Mouse (Mus musculus) frontal cortex, adult 2 months (tissue): ENCODE results near the gene Rnf224. TPM values are rescaled to one million over a fixed set of nuclear protein-coding genes. Genes with fewer than 3 reads are reported as not detected.
"Not testable (repeated sequence)": the region's sequence is repeated elsewhere in the genome, so short reads cannot be mapped to it uniquely, and the experiment has no call there.

Experiments
- DNase-seq, 2 experiments: peaks; one replicate each; pipeline ENCODE4 v3.0.0; 2022; ENCODE audit warnings: low spot score in 1 of 2; ENCODE audit errors: extremely low spot score in 1 of 2
- polyA plus RNA-seq: library from polyadenylated mRNA; depleted of rRNA; stranded (reverse); fragments of >200 nt; gene quantifications from 2 replicates; pipeline ENCODE4 v1.2.3, GENCODE M21; 2012; rRNA removed

Gene Rnf224
- not detected in 2 replicates for polyA plus RNA-seq

GRCm38 (mm10) chr2:25236614-25237013 lies at the start of gene Rnf224:
TSS of gene Rnf224 (minus strand) at chr2:25236787.
- no peak for DNase-seq

- DNase-seq: no peak
Measured at GRCm38 (mm10) chr2:25286314-25286713, 49.7 kb upstream of the Rnf224 start.

DNA sequence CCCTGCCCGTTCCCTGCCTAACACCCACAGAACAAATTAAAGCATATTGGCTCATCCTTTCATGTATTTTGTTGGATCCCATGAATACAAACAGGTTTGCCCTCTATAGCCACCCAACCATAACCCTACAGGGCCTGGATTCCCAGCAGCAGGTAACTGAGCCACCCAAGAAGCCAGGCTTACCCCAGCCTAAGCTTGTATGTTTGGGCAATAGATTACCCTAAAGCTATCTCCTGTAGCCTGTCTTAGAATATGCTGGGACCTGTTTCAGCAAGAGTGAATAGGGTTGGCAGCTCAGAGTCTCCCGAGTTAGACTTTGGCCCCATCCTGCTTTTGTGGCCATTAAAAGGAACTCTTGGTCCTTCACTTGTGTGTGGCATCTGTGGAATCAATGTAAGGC lies 49.0 kb upstream of the Rnf224 start:
- no peak for DNase-seq

GRCm38 (mm10) chr2:25278928-25279882 lies 42.6 kb upstream of the Rnf224 start:
- peak in 1 of 2 experiments; percentile 90 for DNase-seq

DNA sequence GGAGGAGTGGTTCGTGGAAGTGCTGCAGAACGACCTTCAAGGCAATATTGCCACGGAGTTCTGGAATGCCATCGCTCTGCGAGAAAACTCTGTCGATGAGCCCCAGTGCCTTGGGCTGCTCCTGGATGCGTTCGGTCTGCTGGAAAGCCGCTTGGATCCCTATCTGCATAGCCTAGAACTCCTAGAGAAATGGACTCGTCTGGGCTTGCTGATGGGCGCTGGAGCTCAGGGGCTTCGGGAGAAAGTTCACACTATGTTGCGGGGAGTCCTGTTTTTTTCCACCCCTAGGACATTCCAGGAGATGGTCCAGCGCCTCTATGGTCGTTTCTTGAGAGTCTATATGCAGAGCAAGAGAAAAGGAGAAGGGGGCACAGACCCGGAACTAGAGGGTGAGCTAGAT lies 36.4 kb upstream of the Rnf224 start:
- no peak for DNase-seq

DNA sequence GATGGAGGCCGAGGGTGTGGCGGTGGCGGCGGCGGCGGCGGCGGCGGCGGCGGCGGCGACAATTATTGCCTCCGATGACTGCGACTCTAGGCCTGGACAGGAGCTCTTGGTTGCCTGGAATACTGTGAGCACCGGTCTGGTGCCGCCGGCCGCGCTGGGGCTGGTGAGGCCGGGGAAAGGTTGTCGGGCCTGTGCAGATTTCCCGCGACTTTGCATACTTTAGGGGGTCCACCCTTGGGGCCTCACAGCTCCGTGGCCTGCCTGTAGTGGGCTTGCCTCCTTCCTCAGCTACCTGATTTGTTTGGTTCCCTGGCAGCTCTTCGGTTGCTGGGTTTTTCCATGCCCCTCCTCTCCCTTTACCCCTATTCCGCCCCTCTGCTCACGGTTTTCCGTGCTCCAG lies 35.9 kb upstream of the Rnf224 start:
- DNase-seq: no peak

GRCm38 (mm10) chr2:25271827-25272511 lies 35.4 kb upstream of the Rnf224 start, which contains the start of the genes Ssna1 and Anapc2:
TSS of gene Ssna1 (minus strand) at chr2:25272438.
TSS of gene Anapc2 (plus strand) at chr2:25272478.
- peak; percentile 92 to 98 for DNase-seq

DNA sequence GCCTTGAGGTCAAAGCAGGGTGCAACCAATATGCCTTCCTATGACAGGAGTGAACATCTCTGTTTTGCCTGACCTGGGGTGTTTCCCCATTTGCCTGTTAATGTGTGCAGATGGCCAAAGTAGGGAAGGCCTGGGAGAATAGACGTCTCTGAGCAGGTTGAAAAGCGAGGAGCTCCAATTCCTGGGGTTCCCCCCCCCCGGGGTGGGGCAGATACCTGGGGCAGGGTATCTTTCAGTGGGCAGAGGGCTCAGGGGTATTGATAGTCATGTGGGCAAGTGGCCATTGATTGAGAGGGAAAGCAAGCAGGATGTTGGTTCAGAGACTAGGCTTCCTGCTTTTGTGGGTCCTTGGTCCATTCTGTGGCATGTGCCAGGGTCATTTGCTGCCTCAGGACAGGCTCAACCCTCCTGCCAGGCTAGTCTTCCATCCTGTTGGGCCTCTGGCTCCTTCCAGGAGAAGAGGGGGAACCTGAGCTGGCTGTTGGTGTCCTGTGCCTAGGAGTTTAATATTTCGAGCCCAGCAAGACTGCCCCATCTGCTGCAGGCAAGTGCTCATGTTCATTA lies 31.2 kb upstream of the Rnf224 start:
- DNase-seq: no peak

GRCm38 (mm10) chr2:25267241-25267640 lies 30.7 kb upstream of the Rnf224 start:
- no peak for DNase-seq

- no peak for DNase-seq
Measured at GRCm38 (mm10) chr2:25266720-25267119, 30.1 kb upstream of the Rnf224 start.

DNA sequence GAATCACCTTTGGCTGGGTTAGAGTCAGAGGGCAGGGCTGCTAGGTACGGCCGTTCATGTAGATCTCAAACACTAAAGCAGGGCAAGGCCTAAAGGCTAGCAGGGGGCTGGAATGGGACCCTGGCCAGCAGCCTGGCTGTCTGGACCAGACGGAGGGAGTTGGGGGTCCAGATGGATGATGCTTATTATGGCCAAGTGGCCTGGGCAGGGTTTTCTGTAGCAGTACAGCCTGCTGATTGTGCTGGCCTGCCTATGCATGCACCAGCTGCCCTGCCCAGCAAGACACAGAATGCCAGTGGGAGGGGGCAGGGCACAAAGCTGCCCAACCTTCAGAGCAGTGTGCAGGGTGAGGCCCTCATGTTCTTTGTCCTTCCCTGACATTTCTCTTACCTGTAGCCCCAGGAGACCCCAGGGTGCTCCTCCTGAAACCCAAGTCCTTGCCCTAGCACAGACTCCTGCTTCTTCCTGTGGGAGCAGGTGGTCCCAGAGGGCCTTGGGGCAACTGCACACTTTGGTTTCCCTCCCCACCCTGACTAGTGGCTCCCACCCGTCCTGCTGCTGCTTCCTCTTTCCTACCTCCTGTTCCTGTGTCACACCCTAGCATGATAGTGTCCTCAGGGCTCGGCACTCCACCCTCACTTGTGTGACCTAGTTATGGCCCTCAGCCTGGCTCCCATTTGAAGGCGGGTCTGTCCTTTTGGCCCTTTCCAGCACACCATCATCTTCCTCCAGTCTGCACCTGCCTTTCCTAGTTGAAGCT lies 29.5 kb upstream of the Rnf224 start:
- DNase-seq: no peak

DNA sequence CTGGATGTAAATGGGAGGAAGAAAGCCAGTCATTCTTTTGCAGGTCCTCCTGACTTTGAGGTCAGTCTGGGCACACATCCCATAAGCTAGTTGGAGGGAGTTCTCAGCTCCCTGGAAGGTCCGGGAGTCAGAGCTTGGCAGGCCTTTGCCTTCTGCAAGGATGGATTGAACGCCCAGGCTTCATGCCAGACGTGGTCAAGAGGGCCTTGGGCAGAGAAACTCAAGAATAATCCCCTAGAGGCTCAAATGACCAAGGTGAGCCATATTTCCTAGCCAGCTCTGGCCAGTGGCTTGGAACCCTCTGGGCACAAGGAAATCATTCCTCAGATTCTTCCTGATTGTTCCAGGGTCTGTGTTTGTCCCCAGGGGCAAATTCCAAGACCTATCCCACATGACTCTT lies 28.3 kb upstream of the Rnf224 start:
- no peak for DNase-seq

GRCm38 (mm10) chr2:25264286-25264660 lies 27.7 kb upstream of the Rnf224 start:
- no peak for DNase-seq

- no peak for DNase-seq
Measured at GRCm38 (mm10) chr2:25263623-25264285, 27.2 kb upstream of the Rnf224 start.

DNA sequence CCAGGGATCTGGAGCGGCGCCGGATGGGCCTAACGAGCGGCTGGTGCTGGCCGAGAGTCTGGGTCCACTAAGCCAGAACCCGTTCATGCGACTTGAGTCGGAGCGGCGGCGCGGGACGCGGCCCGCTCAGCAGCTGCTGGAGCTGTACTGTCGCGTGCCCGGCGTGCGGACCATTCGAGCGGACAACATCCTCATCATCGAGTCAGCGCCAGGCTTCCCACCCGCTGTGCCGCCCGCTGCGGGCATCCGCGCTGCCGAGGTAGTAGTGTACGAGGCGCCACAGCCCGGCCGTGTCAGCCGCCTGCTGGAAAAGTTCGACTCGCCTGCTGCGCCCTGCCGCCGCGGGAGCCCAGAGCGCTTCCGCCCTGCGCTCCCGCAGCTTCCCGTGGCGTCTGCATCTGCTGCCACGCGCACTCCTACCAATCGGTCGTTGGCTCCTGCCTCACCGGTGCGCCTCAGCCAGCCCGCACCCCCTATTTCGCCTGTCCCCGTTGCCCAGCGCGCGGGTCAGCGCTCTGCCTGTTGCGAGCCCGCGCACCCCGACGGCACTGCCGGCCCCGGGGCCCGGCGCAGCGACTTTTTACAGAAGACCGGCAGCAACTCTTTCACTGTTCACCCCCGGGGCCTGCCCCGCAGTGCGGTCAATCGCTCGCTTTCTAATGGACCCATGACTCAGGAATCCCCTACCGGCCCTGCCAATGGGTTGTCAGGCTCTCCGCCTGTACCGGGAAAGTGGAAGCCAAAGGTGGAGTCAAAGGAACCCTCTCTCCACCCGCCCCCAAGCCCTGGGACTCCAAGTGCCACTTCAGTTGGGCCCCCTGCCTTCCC lies 26.4 kb upstream of the Rnf224 start:
- DNase-seq: no peak

GRCm38 (mm10) chr2:25262291-25262767 lies 25.7 kb upstream of the Rnf224 start, which contains the start of gene Tprn:
TSS of gene Tprn (plus strand) at chr2:25262618.
- DNase-seq: peak; percentile 96 to 97

GRCm38 (mm10) chr2:25261870-25262269 lies 25.3 kb upstream of the Rnf224 start:
- DNase-seq: peak in 1 of 2 experiments; percentile 52

- DNase-seq: no peak
Measured at GRCm38 (mm10) chr2:25258887-25259286, 22.3 kb upstream of the Rnf224 start.

DNA sequence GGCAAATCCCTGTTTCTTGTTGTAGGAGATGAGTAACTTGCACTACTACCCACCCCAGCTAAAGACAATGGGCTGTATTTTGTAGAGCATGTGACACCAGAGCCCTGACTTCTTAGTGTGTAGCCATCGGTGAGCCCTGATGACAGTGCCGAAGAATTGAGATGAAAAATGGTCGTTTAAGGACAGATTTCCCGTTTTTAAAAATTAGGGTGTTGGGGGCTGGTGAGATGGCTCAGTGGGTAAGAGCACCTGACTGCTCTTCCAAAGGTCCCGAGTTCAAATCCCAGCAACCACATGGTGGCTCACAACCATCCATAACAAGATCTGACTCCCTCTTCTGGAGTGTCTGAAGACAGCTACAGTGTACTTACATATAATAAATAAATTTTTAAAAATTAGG lies 20.7 kb upstream of the Rnf224 start:
- not testable (repeated sequence) for DNase-seq
